Mouse (Mus musculus) CD4-positive helper T cell, adult 2 months (primary cell): ENCODE data around the gene 4933421I07Rik.

Experiments
- DNase-seq: peaks from one replicate; pipeline ENCODE4 v3.0.0-alpha.2; 2012; ENCODE audit warnings: low read depth, missing footprints, low spot score

4933421I07Rik gene

DNA sequence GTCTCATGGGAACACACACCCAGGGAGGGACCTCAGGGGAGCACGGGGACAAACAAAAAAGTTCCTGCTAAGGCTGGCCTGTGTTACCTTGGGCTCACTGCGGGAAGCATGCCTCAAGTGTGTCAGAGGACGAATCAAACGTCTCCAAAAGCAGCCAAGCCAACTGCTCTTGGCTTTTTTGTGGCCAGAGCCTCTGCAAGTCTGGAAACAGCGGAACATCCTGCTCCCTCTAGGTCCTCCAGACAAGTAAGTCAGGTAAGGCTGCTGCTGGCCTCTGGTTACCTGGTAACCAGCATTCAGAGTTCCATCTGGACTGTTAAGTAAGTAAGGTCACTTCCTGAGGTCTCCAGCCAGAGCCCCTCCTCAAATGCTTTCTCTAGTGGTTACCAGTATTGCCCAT, at the start of gene 4933421I07Rik:
4933421I07Rik (minus strand) TSS at position 271 of the 400 bp plus-strand sequence.
- DNase-seq: no peak

DNA sequence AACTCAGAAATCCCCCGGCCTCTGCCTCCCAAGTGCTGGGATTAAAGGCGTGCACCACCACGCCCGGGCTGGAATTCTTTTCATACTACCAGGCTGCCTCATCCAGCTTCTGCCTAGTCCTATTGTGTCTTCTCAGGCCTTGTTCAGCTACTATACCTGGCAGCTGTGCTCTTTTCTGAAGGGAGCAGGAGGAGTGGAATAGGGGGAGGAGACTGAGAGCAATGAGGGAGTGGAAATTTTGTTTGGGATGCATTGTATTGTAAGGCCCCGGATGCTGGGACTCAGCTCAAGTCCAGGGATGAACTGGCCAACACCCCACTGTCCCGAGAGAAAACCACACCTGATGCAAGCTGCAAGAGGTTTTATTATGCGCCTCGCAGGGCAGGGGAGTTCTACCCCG, 49.4 kb upstream of the 4933421I07Rik start:
- DNase-seq: no peak

DNA sequence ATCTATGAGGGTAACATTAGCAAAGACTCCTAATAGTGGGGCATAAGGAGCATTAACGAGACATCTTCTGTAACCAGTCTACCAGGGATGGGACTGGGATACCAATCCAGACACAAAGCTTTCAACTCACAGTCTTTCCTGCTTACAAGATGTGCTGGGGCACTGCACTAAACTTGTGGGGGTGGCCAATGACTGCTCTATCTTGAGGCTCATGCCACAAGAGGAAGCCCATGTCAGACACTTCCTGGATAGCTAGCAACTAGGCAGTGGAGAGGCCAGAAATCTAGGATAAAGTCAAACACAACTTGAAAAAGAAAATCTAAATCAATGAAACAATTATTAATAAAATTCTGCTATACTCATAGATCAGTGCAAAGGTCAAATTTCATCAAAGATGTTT, 48.3 kb upstream of the 4933421I07Rik start:
- DNase-seq: no peak

DNA sequence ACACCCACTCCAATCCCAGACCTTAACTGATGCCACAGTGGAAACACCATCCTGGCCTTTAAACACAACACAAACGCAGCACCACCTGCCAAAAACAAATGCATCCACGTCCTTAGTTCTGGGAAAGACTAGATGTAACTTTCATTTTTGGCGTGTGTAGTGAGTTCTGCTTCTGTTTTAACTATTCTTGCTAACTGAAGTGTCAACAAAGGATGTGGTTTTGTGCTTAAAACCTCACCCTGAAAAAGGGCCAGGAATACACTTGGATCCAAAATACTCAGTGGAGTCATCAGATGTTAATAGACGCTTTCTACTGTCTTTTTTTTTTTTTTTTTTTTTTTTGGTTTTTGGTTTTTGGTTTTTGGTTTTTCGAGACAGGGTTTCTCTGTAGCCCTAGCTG, 42.9 kb upstream of the 4933421I07Rik start:
- peak; percentile 49 for DNase-seq

DNA sequence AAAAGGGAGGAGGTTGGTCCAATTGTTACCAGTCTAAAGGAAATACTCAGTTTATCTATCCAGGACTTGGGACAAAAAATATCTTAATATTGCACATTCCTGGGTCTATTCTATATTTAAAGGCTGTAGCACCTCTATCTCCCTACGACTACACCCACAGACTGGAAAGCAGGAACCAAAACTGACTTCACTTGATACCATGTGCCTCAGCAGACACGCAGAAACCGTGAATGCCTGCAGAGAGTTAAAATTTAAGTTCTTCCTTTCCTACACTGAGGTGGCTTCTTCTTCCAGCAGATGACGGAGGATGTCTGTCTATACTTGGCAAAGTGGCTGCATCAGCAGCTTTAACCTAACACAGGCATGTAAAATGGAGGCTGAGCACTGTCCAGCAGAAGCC, 42.4 kb upstream of the 4933421I07Rik start:
- no peak for DNase-seq

DNA sequence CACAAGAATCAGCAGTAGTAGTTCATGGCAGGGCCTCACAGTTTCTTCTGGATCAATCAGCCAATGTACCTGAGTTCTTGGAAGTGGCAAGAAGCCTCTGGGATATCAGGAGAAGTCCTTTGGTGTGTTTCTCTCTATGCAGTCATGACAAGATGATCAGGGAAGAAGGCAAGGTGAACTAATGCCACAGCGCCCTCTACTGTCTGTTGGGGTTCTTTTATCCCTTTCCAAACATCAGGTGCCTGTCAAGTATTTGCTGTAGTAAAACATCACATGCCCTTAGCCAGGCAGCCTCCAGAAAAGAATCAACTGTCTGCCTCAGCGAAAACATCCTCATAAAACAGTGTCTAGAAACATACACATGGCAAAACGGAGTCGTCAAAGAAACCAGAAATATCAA, 6.7 kb upstream of the 4933421I07Rik start:
- no peak for DNase-seq

DNA sequence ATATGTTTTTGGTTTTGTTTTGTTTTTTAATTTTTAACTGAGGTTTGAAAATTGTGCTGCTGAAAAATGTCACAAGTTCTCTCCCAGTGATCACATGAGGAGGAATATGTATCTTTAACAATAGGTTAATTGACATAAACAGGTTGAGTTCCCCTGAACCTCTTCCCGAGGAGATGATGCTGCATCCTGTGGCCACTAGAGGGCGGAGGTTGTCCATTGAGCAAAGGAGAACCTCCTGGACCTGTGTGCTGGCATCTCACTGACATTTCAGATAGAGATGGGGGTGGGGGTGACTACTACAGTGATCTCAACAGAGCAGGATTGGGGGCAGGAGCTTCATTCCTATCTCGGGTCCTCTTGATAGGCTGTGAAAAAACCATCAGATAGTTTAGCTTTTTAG, 2.7 kb upstream of the 4933421I07Rik start:
- DNase-seq: peak; percentile 27

DNA sequence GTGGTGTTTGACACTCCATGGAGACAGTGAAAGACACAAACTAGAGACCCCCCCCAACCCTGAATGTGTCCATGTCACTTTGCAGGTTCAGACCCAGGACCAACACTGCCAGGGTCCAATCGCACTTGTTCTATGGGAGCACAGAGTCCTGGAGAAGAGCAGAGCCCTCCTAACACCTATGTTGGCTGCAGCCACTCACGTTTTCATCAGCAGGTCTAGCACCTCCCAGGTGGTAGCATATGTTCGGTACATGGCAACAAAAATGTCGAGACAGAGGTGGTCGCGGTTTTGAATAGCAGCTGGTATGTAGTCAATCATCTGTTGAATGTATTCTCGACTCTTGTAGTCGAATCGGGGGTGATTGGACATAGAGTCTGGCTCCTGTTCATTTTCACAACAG, 568 bp downstream of the 4933421I07Rik start:
- no peak for DNase-seq
